Mouse (Mus musculus) monocyte, adult 5-6 weeks (primary cell): Measurements from ENCODE around the gene Hoxc6. TPM values are rescaled to one million over a fixed set of nuclear protein-coding genes. Genes with fewer than 3 reads are reported as not detected.

ENCODE experiments used
- ATAC-seq: fragments of 153-309, 156-312 bp; replicated peaks from 2 replicates; pipeline ENCODE4 v1.8.0; 2017; ENCODE audit warnings: mild to moderate bottlenecking; ENCODE audit not compliant: low TSS enrichment, insufficient number of reproducible peaks, severe bottlenecking, poor library complexity, low FRiP score
- total RNA-seq: library from RNA; stranded (forward); fragments of 200-1000, 200-491, 200-594 nt; gene quantifications from 3 replicates; pipeline ENCODE4 v1.2.3, GENCODE M21; 2017

The Hoxc6 gene
- total RNA-seq, 1 experiment from 2014 or later: not detected

DNA sequence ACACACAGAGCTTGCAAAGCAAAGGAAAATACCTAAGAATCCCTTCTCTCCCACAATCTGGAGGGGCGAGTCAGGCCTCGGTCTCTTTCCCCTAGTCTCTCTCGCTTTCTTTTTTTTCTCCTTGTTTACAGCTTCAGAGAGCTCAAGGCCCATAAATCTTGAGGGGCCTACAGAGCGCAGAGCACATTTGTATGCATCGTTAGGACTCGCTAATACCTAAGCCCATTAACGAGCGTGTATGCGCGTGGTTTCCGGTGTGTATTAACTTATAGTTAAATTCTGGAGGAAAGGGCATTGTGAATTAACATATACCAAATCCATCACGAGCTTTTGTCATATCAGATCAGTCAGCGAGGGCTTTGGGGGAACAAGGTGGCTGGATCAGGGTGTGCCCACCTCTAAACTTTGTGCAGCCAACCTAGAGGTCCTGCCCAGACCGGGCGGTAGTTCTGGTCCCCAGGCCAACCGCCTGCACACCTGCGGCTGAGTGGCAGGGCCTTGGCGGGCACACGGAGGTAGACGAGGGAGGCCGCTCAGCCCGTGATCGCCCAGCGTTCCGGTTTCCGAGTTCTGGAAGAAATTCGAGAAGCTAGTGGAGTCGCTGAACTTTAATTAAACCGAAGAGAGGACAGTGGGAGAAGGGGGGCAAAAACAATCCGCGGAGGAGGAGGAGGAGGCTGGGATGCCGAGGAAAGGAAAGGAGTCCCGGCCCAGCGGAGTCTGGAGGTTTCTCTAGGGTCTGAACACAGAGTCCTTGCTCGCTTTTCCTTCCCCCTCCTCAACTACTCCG lies 62.5 kb downstream of the Hoxc6 start:
- ATAC-seq: no peak

DNA sequence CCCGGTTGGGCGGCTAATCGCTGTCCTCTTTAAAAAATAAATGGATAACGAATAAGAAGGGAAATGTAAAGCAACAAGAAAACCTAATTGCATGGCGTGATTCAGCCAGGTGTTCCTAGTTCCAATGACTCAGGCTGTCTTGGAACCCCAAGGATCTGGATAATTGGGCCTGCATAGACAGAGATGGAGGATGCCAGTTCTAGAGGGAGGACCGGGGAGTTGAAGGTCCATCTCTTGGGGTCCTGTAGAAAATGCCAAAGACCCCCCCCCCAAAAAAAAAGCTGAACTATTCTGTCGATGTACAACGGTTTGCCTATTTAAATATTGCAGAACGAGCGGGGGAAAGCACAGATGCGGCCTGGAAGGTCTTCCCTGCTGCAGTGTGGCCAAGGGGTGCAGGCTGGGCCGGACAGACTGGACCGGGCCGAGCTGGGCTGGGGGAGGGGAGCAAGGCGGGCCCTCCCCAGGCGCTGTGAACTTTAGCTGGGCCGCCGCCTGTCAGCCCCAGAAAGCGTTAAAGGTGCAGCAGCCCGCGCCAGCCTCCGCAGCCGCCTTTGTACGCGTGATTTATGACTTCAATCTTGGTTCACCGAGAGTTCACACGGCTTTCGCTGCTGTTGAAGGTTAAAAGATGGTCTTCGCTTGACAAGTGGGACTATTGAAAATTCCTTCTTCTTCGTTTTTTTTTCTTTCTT lies 63.2 kb downstream of the Hoxc6 start:
- ATAC-seq: no peak

Other genes with a start within 250 kb of the Hoxc6 start
- gene Hoxc13, start 77.2 kb upstream of the Hoxc6 start, total RNA-seq: not detected in 3 replicates
- not detected in 3 replicates for gene Hoxc12, start 61.5 kb upstream of the Hoxc6 start, total RNA-seq
- gene Hoxc11, start 43.8 kb upstream of the Hoxc6 start, total RNA-seq: not detected in 3 replicates
- gene Hoxc10, start 31.5 kb upstream of the Hoxc6 start, total RNA-seq: not detected in 3 replicates
- gene Hoxc5, start 30.8 kb upstream of the Hoxc6 start, total RNA-seq: not detected in 3 replicates
- not detected in 3 replicates for gene Hoxc9, start 21.8 kb upstream of the Hoxc6 start, total RNA-seq
- gene Hoxc8, start 7.7 kb upstream of the Hoxc6 start, total RNA-seq: not detected in 3 replicates
- gene Hoxc4, start 20.7 kb downstream of the Hoxc6 start, total RNA-seq: 0.57 TPM in 1 of 3 replicates, not detected in the others
- 3.2 to 7.1 TPM (median 5.3 TPM) in 3 replicates for gene Smug1, start 168.8 kb downstream of the Hoxc6 start, total RNA-seq
- gene Cbx5, start 241.6 kb downstream of the Hoxc6 start, total RNA-seq: 13.2 to 43.8 TPM (median 33.9 TPM) in 3 replicates
- gene Hnrnpa1, start 242.2 kb downstream of the Hoxc6 start, total RNA-seq: 482 to 520 TPM (median 483 TPM) in 3 replicates